In the genomic region with DNA sequence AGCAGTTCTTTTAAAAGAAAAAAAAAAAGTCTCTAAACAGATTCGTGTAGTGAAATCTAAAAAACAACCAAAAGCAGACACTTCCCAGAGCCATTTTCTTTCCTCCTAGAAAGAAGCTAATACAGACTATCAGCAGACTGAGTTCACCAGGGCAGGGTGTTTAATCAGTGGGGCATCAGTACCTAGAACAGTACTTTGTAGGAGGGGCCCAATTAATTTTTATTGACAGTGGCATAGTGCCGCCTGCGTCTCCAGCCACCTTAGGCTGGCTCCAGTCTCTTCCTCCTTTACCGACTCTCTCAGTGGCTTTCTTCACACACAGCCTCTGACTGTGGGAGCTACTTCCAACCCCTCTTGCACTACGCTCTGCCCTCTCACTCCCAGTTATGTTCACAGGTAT, we compare ENCODE assay signal across 22 mouse cellular contexts.
"Had no signal": no experiment of that assay in that cellular context is flagged by ENCODE, and none has a peak within 500 bp of the region (broad histone marks: within the 10 kb centered on the region; RNA-seq: fewer than 3 reads in every experiment).

No protein-coding gene starts in this region.

- H3K27me3 ChIP-seq: heart, embryonic 12.5 days; hindbrain, embryonic 13.5 days; hindbrain, embryonic 15.5 days; limb, embryonic 12.5 days; liver, embryonic 12.5 days had no signal

- H3K9me3 ChIP-seq: heart, embryonic 10.5 days; heart, embryonic 12.5 days; hindbrain, embryonic 13.5 days; hindbrain, embryonic 15.5 days; limb, embryonic 12.5 days; liver, embryonic 12.5 days had no signal

- DNase-seq: gastrocnemius, adult 2 months; gastrocnemius, postnatal 10 days; gastrocnemius, postnatal 25 days; heart, adult 18-20 months; heart, postnatal 10 days; heart, postnatal 36 days; kidney, adult 18-20 months; kidney, adult 8-10 months; kidney, postnatal 10 days; kidney, postnatal 25 days; kidney, postnatal 4 days; layer of hippocampus, adult 9-11 months; layer of hippocampus, postnatal 36 days; left cerebral cortex, postnatal 4 days had no signal

- H3K4me2 ChIP-seq: heart, embryonic 12.5 days; hindbrain, embryonic 13.5 days; hindbrain, embryonic 15.5 days; limb, embryonic 12.5 days; liver, embryonic 12.5 days had no signal

- H3K4me1 ChIP-seq: liver, embryonic 12.5 days had no signal

- ATAC-seq: hindbrain, postnatal 0 days; liver, embryonic 12.5 days had no signal

- H3K4me3 ChIP-seq: gastrocnemius, adult 2 months; heart, embryonic 10.5 days; heart, embryonic 12.5 days; hindbrain, embryonic 13.5 days; hindbrain, embryonic 15.5 days; limb, embryonic 12.5 days; liver, embryonic 12.5 days had no signal

- H3K9ac ChIP-seq: heart, embryonic 12.5 days; hindbrain, embryonic 13.5 days; hindbrain, embryonic 15.5 days; limb, embryonic 12.5 days; liver, embryonic 12.5 days; liver, embryonic 14.5 days had no signal

- H3K27ac ChIP-seq: gastrocnemius, adult 2 months; heart, embryonic 10.5 days; hindbrain, embryonic 13.5 days; hindbrain, embryonic 15.5 days; hindbrain, postnatal 0 days; limb, embryonic 12.5 days; liver, embryonic 12.5 days; liver, embryonic 14.5 days had no signal

- H3K36me3 ChIP-seq: heart, embryonic 12.5 days had no signal
